Mouse (Mus musculus): ENCODE measurements around the gene Cttnbp2nl. TPM values are rescaled to one million over a fixed set of nuclear protein-coding genes. Genes with fewer than 3 reads are reported as not detected.

Gene Cttnbp2nl
- polyA plus RNA-seq, 1 experiment from 2014 or later = 62.6 TPM

DNA sequence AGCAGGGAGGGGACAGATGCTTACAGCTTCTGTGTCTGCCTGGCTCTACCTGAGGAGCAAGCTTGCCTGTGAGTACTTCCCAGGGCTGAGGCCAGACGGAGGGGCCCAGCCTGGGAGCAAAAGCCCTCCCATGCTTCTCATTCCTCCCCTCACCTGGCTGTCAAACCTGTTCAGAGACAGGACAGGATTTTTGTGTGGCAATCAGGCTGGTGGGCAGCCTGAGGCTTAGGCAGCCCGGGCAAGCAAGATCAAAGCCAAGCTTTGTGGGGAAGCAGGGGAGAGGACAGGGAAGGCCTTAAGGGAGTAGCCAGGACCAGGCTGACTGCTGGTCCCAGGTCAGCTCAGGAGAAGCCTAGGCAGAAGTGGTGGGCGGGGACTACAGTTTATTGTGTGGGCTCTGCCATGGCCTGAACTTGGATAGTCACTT lies 58.5 kb downstream of the Cttnbp2nl start:
- Histone ChIP-seq H3K9me3 (ENCODE audit: control insufficient read depth, low read length) (no peaks in the 10 kb centered on the region), H3K4me2 (ENCODE audit: low read length) (no peak overlapping the region), H3K36me3 (ENCODE audit: control insufficient read depth, insufficient read depth) (0 out of 2 replicates have a peak, but pooled peaks cover 2% of the 10 kb centered on the region), H3K27me3 (replicated peaks; ENCODE audit: control insufficient read depth, insufficient read depth, low read length) (no peaks in the 10 kb centered on the region), H3K4me3 (replicated peaks; ENCODE audit: low read length) (no peak overlapping the region), H3K27ac (ENCODE audit: low read length) (0 out of 2 replicates have a peak overlapping the region, but pooled peaks have one; percentile 37), H3K4me1 (replicated peaks; ENCODE audit: control insufficient read depth, insufficient read depth, low read length) (peaks cover 28% of the 10 kb centered on the region), H3K9ac (replicated peaks; ENCODE audit: low read depth, low read length) (no peak overlapping the region)
- WGBS = 57% methylated on average over 3 of the region's 3 CpGs
- no peak for ATAC-seq

- no peak overlapping the region for H3K4me2 ChIP-seq (ENCODE audit: low read length)
- H3K9me3 ChIP-seq (ENCODE audit: control insufficient read depth, low read length) = no peaks in the 10 kb centered on the region
- H3K27ac ChIP-seq (ENCODE audit: low read length) = 0 out of 2 replicates have a peak overlapping the region, but pooled peaks have one; percentile 37
- no peak overlapping the region for H3K9ac ChIP-seq (replicated peaks; ENCODE audit: low read depth, low read length)
- WGBS = 26% methylated on average over 4 of the region's 4 CpGs
- peaks cover 28% of the 10 kb centered on the region for H3K4me1 ChIP-seq (replicated peaks; ENCODE audit: control insufficient read depth, insufficient read depth, low read length)
- H3K27me3 ChIP-seq (replicated peaks; ENCODE audit: control insufficient read depth, insufficient read depth, low read length) = no peaks in the 10 kb centered on the region
- no peaks in the 10 kb centered on the region for H3K36me3 ChIP-seq (ENCODE audit: control insufficient read depth, insufficient read depth)
- peak; percentile 83 for ATAC-seq
- H3K4me3 ChIP-seq (replicated peaks; ENCODE audit: low read length) = no peak overlapping the region
Observed at GRCm38 (mm10) chr3:104993800-104994199, 59.1 kb downstream of the Cttnbp2nl start.

DNA sequence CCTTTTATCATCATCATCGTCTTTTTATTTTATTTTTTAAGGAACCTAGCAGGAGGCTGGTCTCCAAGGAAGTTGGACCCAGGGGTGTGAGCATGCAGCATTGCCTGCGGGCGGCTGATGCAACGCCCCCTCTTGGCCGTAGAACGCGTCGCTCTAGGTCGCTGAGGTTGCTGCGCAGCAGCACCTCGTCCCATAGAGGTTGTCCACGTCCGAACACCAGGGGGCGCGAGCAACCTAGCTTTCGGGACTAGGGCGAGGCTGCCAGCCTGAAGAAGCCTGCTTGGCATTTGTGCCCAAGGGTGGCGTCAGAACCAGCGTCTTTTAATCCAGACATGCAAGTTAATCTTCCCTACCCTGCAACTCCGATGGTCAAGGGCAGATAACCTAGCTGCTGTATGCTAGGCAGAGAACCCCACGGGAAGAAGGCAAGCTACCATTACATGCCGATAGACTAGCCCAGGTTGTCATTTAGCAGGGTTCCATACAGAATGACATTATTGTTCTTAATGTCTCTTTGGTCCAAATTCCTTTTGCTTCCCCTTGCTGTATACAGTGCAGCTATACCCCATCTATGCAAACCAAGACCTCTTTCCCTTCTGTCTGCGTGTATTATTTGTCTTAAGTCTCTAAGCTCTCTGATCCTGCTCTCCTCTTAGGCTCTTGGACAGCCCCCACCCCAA lies 60.1 kb downstream of the Cttnbp2nl start:
- H3K9ac ChIP-seq (replicated peaks; ENCODE audit: low read depth, low read length) = 0 out of 2 replicates have a peak overlapping the region, but pooled peaks have one; percentile 32
- H3K27me3 ChIP-seq (replicated peaks; ENCODE audit: control insufficient read depth, insufficient read depth, low read length) = no peaks in the 10 kb centered on the region
- H3K4me2 ChIP-seq (ENCODE audit: low read length) = peak overlapping the region; percentile 31
- H3K36me3 ChIP-seq (ENCODE audit: control insufficient read depth, insufficient read depth) = no peaks in the 10 kb centered on the region
- no peak overlapping the region for H3K4me3 ChIP-seq (replicated peaks; ENCODE audit: low read length)
- no peak overlapping the region for H3K27ac ChIP-seq (ENCODE audit: low read length)
- H3K4me1 ChIP-seq (replicated peaks; ENCODE audit: control insufficient read depth, insufficient read depth, low read length) = peaks cover 18% of the 10 kb centered on the region
- WGBS = 11% methylated on average over 23 of the region's 23 CpGs
- ATAC-seq = peak; percentile 85
- no peaks in the 10 kb centered on the region for H3K9me3 ChIP-seq (ENCODE audit: control insufficient read depth, low read length)

DNA sequence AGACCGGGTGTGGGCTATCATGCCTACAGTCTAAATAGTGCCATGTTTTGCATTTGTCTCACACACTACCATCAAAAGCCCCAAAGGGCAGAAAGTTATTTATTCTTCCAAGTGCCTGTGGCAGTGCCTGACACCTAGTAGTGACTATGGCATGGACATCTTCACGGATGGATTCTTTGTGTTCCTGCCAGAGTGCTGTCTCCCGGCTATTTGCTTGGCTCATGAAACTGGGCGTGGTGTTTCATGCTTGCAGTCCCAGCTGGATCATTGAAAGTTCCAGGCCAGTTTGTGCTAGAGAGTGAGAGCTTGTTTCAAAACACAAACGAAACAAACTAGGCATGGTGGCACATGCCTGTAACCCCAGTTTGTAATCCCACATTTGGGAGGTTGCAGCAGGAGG lies 61.2 kb downstream of the Cttnbp2nl start:
- H3K9ac ChIP-seq (replicated peaks; ENCODE audit: low read depth, low read length) = no peak overlapping the region
- H3K27me3 ChIP-seq (replicated peaks; ENCODE audit: control insufficient read depth, insufficient read depth, low read length) = no peaks in the 10 kb centered on the region
- H3K4me3 ChIP-seq (replicated peaks; ENCODE audit: low read length) = no peak overlapping the region
- no peak overlapping the region for H3K27ac ChIP-seq (ENCODE audit: low read length)
- 81% methylated on average over 5 of the region's 5 CpGs for WGBS
- H3K4me1 ChIP-seq (replicated peaks; ENCODE audit: control insufficient read depth, insufficient read depth, low read length) = peaks cover 14% of the 10 kb centered on the region
- H3K9me3 ChIP-seq (ENCODE audit: control insufficient read depth, low read length) = no peaks in the 10 kb centered on the region
- ATAC-seq = no peak
- no peaks in the 10 kb centered on the region for H3K36me3 ChIP-seq (ENCODE audit: control insufficient read depth, insufficient read depth)
- no peak overlapping the region for H3K4me2 ChIP-seq (ENCODE audit: low read length)

GRCm38 (mm10) chr3:104987884-104988283 lies 65.1 kb downstream of the Cttnbp2nl start:
- no peak overlapping the region for H3K4me2 ChIP-seq (ENCODE audit: low read length)
- 67% methylated on average over 5 of the region's 5 CpGs for WGBS
- no peak for ATAC-seq
- no peak overlapping the region for H3K9ac ChIP-seq (replicated peaks; ENCODE audit: low read depth, low read length)
- H3K9me3 ChIP-seq (ENCODE audit: control insufficient read depth, low read length) = no peaks in the 10 kb centered on the region
- H3K27ac ChIP-seq (ENCODE audit: low read length) = no peak overlapping the region
- no peaks in the 10 kb centered on the region for H3K36me3 ChIP-seq (ENCODE audit: control insufficient read depth, insufficient read depth)
- no peak overlapping the region for H3K4me3 ChIP-seq (replicated peaks; ENCODE audit: low read length)
- no peaks in the 10 kb centered on the region for H3K27me3 ChIP-seq (replicated peaks; ENCODE audit: control insufficient read depth, insufficient read depth, low read length)
- peaks cover 4% of the 10 kb centered on the region for H3K4me1 ChIP-seq (replicated peaks; ENCODE audit: control insufficient read depth, insufficient read depth, low read length)

DNA sequence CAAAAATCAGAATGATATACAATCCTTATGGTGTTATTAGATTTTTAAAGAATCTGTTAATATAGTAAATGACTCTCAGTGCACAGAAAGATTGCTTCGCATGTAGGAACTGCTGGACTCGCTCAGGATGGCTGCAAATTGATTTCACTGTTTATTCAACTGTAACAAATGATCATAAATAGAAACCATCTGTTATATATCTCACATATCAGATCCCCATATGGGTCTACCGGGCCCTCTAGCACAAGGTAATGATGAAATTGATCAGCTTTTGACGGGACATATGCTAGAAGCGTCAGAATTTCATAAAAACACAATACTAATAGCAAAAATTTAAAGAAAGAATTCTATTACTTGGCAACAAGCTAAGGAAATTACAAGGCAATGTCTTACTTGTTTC lies 73.2 kb downstream of the Cttnbp2nl start:
- no peak overlapping the region for H3K27ac ChIP-seq (ENCODE audit: low read length)
- H3K9me3 ChIP-seq (ENCODE audit: control insufficient read depth, low read length) = no peaks in the 10 kb centered on the region
- WGBS = 45% methylated on average over 5 of the region's 5 CpGs
- no peak overlapping the region for H3K4me3 ChIP-seq (replicated peaks; ENCODE audit: low read length)
- peak; percentile 52 for ATAC-seq
- H3K36me3 ChIP-seq (ENCODE audit: control insufficient read depth, insufficient read depth) = no peaks in the 10 kb centered on the region
- H3K27me3 ChIP-seq (replicated peaks; ENCODE audit: control insufficient read depth, insufficient read depth, low read length) = no peaks in the 10 kb centered on the region
- no peak overlapping the region for H3K9ac ChIP-seq (replicated peaks; ENCODE audit: low read depth, low read length)
- H3K4me1 ChIP-seq (replicated peaks; ENCODE audit: control insufficient read depth, insufficient read depth, low read length) = no peaks in the 10 kb centered on the region
- H3K4me2 ChIP-seq (ENCODE audit: low read length) = no peak overlapping the region

DNA sequence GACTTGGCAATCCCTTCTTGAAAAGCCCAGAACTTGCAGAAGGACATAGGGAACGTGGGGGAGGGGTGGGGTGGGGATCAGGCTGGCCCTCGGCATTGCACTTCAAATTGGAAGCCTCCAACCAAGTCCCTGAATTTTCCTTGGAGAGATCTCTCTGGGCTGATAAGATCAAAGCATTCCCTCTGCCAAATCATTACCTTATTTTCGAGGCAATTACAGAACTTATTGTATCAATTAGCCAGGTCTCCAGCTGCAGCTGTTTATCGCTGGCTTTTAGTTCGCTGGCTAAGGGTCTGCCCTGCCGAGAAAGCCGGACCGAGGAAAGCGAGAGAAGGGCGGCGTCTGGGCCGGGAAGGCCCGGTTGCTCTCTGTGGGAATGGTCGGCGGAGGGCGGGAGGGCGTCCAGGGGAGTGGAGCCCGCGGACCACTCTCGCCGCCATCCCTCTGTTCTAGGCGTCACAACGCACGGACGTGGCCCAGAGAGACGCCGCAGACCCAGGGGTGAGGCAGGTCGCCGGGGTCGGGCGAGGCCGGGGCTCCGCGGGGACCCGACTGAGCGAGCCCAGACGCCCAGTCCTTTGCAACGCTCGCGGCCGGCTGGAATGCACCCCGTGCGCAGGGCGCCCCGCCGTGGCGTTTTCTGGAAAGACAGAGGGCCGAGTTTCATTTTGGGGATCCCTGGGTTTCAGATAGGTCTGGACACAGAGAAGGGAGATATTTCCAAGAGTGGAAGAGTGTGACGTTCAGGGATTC lies 85.2 kb downstream of the Cttnbp2nl start:
- no peaks in the 10 kb centered on the region for H3K36me3 ChIP-seq (ENCODE audit: control insufficient read depth, insufficient read depth)
- under 1% methylated on average over 49 of the region's 49 CpGs for WGBS
- H3K9ac ChIP-seq (replicated peaks; ENCODE audit: low read depth, low read length) = peak overlapping the region; percentile 62
- H3K4me1 ChIP-seq (replicated peaks; ENCODE audit: control insufficient read depth, insufficient read depth, low read length) = peaks cover 8% of the 10 kb centered on the region
- ATAC-seq = peak; percentile 70
- peak overlapping the region; percentile 47 for H3K4me3 ChIP-seq (replicated peaks; ENCODE audit: low read length)
- no peak overlapping the region for H3K27ac ChIP-seq (ENCODE audit: low read length)
- peak overlapping the region; percentile 73 for H3K4me2 ChIP-seq (ENCODE audit: low read length)
- H3K27me3 ChIP-seq (replicated peaks; ENCODE audit: control insufficient read depth, insufficient read depth, low read length) = peaks cover 15% of the 10 kb centered on the region
- H3K9me3 ChIP-seq (ENCODE audit: control insufficient read depth, low read length) = no peaks in the 10 kb centered on the region

GRCm38 (mm10) chr3:104965991-104966554 lies 86.9 kb downstream of the Cttnbp2nl start:
- H3K27me3 ChIP-seq (replicated peaks; ENCODE audit: control insufficient read depth, insufficient read depth, low read length) = peaks cover 28% of the 10 kb centered on the region
- H3K4me1 ChIP-seq (replicated peaks; ENCODE audit: control insufficient read depth, insufficient read depth, low read length) = peaks cover 24% of the 10 kb centered on the region
- H3K27ac ChIP-seq (ENCODE audit: low read length) = no peak overlapping the region
- 85% methylated on average over 7 of the region's 7 CpGs for WGBS
- H3K4me2 ChIP-seq (ENCODE audit: low read length) = no peak overlapping the region
- no peak overlapping the region for H3K9ac ChIP-seq (replicated peaks; ENCODE audit: low read depth, low read length)
- H3K4me3 ChIP-seq (replicated peaks; ENCODE audit: low read length) = no peak overlapping the region
- H3K9me3 ChIP-seq (ENCODE audit: control insufficient read depth, low read length) = no peaks in the 10 kb centered on the region
- no peak for ATAC-seq
- H3K36me3 ChIP-seq (ENCODE audit: control insufficient read depth, insufficient read depth) = no peaks in the 10 kb centered on the region

- no peak overlapping the region for H3K9ac ChIP-seq (replicated peaks; ENCODE audit: low read depth, low read length)
- no peak overlapping the region for H3K27ac ChIP-seq (ENCODE audit: low read length)
- no peak overlapping the region for H3K4me3 ChIP-seq (replicated peaks; ENCODE audit: low read length)
- peaks cover 36% of the 10 kb centered on the region for H3K27me3 ChIP-seq (replicated peaks; ENCODE audit: control insufficient read depth, insufficient read depth, low read length)
- peaks cover 26% of the 10 kb centered on the region for H3K4me1 ChIP-seq (replicated peaks; ENCODE audit: control insufficient read depth, insufficient read depth, low read length)
- no peaks in the 10 kb centered on the region for H3K36me3 ChIP-seq (ENCODE audit: control insufficient read depth, insufficient read depth)
- 72% methylated on average over 8 of the region's 8 CpGs for WGBS
- no peak overlapping the region for H3K4me2 ChIP-seq (ENCODE audit: low read length)
- ATAC-seq = no peak
- H3K9me3 ChIP-seq (ENCODE audit: control insufficient read depth, low read length) = no peaks in the 10 kb centered on the region
Observed at GRCm38 (mm10) chr3:104965070-104965855, 87.7 kb downstream of the Cttnbp2nl start.
